Mouse (Mus musculus): ENCODE measurements at regions not wholly inside any gene's neighbourhood (a gene's known extent, or its start where the extent isn't known, plus 50 kb on each side); places are given as distances from the start of the nearest gene placed in this dataset.

- TF ChIP-seq CTCF (IDR thresholded peaks at IDR 0.05; ENCODE audit: insufficient read depth, low read depth, low read length) = no peak
- TF ChIP-seq POLR2A (IDR thresholded peaks at IDR 0.05; ENCODE audit: insufficient read depth, low read depth, low read length) = 0 out of 2 replicates have a peak, but pooled peaks have one; percentile 15
Measured at GRCm38 (mm10) chr7:64048452-64049182, 105.0 kb upstream of the Trpm1 start.

Data from olfactory bulb, adult 2 months (tissue).